Mouse (Mus musculus) ES-CJ7 (cell line): ENCODE measurements around the gene Snhg11.

ENCODE experiments used
- DNase-seq: peaks from one replicate; pipeline ENCODE4 v3.0.0; 2011; ENCODE audit warnings: low read depth, low spot score

Snhg11 gene

GRCm38 (mm10) chr2:158375443-158376122, at the start of gene Snhg11:
Gene Snhg11 (plus strand): TSS chr2:158375638.
- DNase-seq = peak; percentile 82

GRCm38 (mm10) chr2:158334356-158334755, 41.1 kb upstream of the Snhg11 start:
- DNase-seq = no peak

- no peak for DNase-seq
These were observed 37.7 kb upstream of the Snhg11 start for GRCm38 (mm10) chr2:158337698-158338097.

DNA sequence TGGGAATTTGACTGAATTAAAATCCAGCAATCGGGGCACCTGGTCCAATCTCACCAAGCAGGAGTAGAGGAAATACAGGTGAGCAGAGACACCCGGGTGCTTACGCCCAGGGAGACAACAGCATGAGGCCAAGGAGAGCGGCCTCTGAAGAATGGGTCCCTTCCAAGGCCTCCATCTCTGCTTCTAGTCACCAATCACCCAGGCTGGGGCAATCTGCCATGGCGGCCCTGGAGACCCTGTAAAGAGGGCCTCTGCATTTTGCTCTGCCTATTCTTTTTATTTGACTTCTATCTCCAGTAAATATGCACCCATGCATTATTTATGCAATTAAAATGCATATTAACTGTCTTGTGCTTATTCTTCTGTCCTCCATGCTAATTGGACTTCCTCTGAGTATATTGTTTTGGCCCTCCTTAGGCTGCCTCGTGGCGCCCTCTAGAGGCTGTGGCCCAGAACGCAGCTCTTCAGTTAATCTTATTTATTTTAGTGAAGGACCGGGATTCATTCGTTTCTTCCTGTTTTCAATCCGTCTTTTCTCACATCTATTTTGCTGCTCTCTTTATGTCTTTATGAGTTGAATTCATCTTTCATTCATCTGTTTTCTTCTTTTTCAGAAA, 35.4 kb upstream of the Snhg11 start:
- DNase-seq = peak; percentile 52

GRCm38 (mm10) chr2:158341324-158341723, 34.1 kb upstream of the Snhg11 start:
- DNase-seq = no peak

- no peak for DNase-seq
These were observed 31.9 kb upstream of the Snhg11 start for GRCm38 (mm10) chr2:158343495-158343894.

DNA sequence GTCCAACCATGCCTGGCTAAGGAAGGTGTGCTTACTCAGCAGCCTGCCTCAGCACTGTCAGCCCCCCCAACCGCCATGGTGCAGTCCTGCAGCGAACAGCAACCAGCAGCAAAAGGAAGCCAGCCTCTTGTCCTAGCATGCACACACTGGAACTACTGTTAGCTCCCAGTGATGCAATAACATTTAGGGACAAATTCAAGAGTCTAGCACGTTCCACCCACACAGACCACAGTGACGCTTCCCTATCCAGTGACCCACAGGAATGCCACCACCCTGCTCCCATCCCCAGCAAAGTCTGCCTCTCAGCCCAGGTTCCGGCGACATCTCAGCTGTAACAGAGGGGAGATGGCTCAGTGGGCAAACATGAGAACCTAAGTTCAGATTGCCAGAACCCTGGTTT, 29.0 kb upstream of the Snhg11 start:
- DNase-seq = no peak

GRCm38 (mm10) chr2:158347868-158348267, 27.6 kb upstream of the Snhg11 start:
- peak; percentile 71 for DNase-seq

- DNase-seq = no peak
These were observed 22.5 kb upstream of the Snhg11 start for GRCm38 (mm10) chr2:158352801-158353520.

GRCm38 (mm10) chr2:158354348-158355114, 20.9 kb upstream of the Snhg11 start:
- no peak for DNase-seq

GRCm38 (mm10) chr2:158355238-158355637, 20.2 kb upstream of the Snhg11 start:
- no peak for DNase-seq

- no peak for DNase-seq
These were observed 19.3 kb upstream of the Snhg11 start for GRCm38 (mm10) chr2:158356121-158356520.

- no peak for DNase-seq
These were observed 15.4 kb upstream of the Snhg11 start for GRCm38 (mm10) chr2:158359757-158360620.

DNA sequence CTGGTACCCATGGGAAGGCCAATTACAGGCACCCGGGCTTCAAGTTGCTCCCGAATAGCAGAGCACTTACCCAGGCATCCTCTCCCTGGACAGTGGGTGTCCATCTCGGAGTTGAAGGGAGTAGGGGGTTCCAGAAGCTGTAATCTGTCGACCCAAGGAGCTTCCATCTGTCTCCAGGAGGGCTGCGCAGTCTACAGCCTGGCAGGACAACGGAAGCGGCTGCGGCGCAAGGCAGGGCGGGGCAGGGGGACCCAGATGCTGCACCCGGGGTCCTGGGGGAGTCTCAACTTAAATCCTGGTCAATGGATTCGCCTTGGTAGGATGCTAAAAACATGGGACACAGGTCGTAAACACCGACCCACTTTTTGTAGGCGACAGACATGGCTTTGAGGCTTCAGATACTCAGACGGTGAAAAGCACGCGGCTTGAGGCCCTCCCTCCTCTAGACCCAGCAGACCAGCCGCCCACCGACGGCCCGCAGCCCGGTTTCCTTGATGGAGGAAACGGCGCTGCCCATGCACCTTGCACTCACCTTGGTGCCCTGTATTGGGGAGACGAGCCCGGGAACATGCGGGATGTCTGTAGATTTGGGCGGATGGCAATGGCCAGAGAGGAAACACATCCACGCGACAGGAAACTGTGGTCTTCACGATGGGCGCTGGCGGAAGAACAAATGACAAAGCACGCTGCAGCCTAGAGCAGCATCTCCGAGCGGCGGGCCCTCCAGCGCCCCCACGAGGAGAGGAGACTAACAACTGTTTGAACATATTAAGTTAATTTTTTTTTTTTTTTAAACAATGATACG, 14.4 kb upstream of the Snhg11 start:
- peak; percentile 91 for DNase-seq

DNA sequence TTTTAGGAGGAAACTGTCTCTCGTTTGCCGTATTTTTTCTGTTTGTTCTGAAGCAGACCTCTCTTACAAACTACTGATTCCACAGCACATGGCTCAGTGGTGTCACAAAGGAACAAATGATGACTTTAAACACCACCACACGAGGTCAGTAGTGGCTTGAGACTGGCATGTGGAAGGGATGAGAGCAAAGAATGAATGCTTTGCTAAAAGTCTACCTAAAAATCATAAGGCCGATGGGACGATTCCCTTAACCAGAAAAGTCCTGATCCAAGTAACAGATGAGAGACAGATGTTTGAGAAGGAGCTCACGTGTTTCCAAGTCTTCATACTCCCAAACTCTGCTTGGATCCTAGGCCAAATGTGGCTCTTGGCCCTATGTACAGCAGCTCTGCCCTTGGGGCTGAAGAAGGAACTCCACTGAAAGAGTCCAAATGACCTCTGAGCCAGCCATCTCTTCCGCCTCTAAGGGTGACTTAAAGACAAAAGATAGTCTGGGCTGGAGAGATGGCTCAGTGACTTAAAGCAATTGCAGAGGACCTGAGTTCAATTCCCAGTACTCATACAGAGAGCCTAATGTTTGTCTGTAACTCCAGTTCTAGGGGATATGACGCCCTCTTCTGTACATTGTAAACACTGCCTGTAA, 13.6 kb upstream of the Snhg11 start:
- peak; percentile 83 for DNase-seq

GRCm38 (mm10) chr2:158364175-158364574, 11.3 kb upstream of the Snhg11 start:
- no peak for DNase-seq

- no peak for DNase-seq
These were observed 10.2 kb upstream of the Snhg11 start for GRCm38 (mm10) chr2:158365099-158365850.

DNA sequence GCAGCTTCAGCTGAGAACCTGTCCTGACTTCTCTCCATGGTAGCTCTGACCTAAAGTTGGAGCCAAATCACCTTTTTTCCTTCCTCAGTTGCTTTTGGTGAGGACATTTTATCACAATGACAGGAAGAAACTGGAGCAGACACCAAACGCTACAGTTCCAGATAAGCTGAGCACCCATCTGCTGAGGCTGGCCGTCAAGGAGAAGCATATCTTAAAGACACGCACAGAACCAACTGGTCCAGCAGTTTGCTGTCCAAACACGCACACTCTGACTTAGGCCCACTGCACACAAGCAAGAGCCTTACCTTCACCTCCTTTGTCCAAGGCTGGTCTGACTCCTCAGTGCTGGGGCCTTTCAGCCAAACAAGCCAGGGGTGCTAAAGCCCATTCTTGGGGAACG, 7.8 kb upstream of the Snhg11 start:
- DNase-seq = no peak

DNA sequence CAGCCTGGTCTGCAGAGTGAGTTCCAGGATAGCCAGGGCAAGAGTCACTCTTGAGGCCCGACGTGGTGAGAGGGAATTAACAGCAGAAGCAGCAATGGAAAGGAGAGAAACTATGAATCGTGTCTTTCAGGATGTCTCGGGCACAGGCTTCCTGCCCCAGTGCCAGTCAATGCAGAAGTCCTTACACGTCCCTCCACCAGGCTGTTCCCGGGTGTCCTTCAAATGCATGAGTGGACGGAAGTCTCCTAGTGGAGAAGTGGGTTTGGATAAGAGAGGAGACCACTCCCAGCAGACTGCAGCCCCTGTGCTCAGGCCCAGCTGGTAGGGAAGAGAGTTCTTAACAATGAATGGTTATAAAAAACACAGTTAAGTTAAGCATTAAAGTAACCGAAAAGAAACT, 7.1 kb upstream of the Snhg11 start:
- DNase-seq = no peak
